ENCODE assay signal across 12 mouse cellular contexts in the genomic region with DNA sequence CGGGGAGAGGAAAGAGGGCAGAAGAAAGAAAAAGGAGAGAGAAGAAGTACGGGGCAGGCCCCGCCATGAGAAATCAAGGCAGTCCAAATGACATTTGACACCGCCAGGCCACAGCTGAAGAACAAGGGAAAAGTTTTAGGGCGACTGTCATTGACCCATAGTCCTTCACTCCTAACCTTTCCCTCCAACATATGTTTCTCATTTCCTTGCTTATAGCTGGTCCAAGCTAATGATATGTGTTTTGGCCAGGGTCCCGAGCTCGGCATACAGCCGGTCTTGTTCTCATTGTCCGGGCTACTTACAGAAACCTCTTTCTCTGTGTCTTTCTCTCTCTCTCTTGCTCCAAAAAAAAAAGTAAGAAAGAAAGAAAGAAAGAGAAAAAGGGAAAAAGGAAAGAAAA.
DNase-seq lines count a peak whose midpoint lies in the region; ATAC-seq lines count a peak whose summit lies in the region.
"Had no signal": no experiment of that assay in that cellular context is flagged by ENCODE, and none has a peak within 500 bp of the region (broad histone marks: within the 10 kb centered on the region; RNA-seq: fewer than 3 reads in every experiment).

No protein-coding gene starts in this region.

- ATAC-seq in heart, embryonic 14.5 days (ENCODE audit: insufficient number of reproducible peaks, insufficient read depth, low FRiP score, low read depth) = no peak
- ATAC-seq in lung, embryonic 15.5 days (ENCODE audit: borderline replicate concordance, extremely low read depth, low FRiP score, low TSS enrichment) = peak; percentile 81
- ATAC-seq in embryonic facial prominence, embryonic 12.5 days (ENCODE audit: insufficient number of reproducible peaks, insufficient read depth, low FRiP score, low TSS enrichment) = no peak
- no peak for ATAC-seq in neural tube, embryonic 15.5 days (ENCODE audit: low FRiP score)

- H3K27me3 ChIP-seq in heart, embryonic 14.5 days (ENCODE audit: control insufficient read depth, insufficient read depth, low read length) = no peaks in the 10 kb centered on the region
- H3K27me3 ChIP-seq in lung, embryonic 15.5 days = no peaks in the 10 kb centered on the region
- H3K27me3 ChIP-seq in embryonic facial prominence, embryonic 12.5 days = no peaks in the 10 kb centered on the region
- H3K27me3 ChIP-seq in neural tube, embryonic 15.5 days (replicated peaks) = 0 out of 2 replicates have a peak, but pooled peaks cover 8% of the 10 kb centered on the region
- H3K27me3 ChIP-seq: liver, embryonic 13.5 days had no signal

- peaks cover 6 to 26% of the 10 kb centered on the region in 2 experiments; a peak in 3 of 4 replicates for H3K4me1 ChIP-seq in heart, embryonic 14.5 days (ENCODE audit: control insufficient read depth in 2 of 2, insufficient read depth in 2 of 2, low read length in 2 of 2)
- H3K4me1 ChIP-seq in lung, embryonic 15.5 days = peaks cover 40% of the 10 kb centered on the region
- peaks cover 39% of the 10 kb centered on the region for H3K4me1 ChIP-seq in embryonic facial prominence, embryonic 12.5 days
- peaks cover 24% of the 10 kb centered on the region for H3K4me1 ChIP-seq in neural tube, embryonic 15.5 days

- H3K4me2 ChIP-seq in heart, embryonic 14.5 days (ENCODE audit: low read length) = no peak overlapping the region
- H3K4me2 ChIP-seq in lung, embryonic 15.5 days = peak overlapping the region; percentile 2; the same call in 1 of the 2 replicates
- H3K4me2 ChIP-seq in embryonic facial prominence, embryonic 12.5 days (replicated peaks) = peak overlapping the region; percentile 16
- H3K4me2 ChIP-seq in neural tube, embryonic 15.5 days = peak overlapping the region; percentile 15; the same call in 1 of the 2 replicates
- H3K4me2 ChIP-seq: liver, embryonic 13.5 days had no signal

- no peak overlapping the region for H3K4me3 ChIP-seq in heart, embryonic 14.5 days (ENCODE audit: control insufficient read depth in 1 of 2, insufficient read depth in 1 of 2, low read depth in 1 of 2, low read length in 2 of 2)
- H3K4me3 ChIP-seq in lung, embryonic 15.5 days = no peak overlapping the region
- H3K4me3 ChIP-seq in embryonic facial prominence, embryonic 12.5 days = no peak overlapping the region
- H3K4me3 ChIP-seq in neural tube, embryonic 15.5 days (replicated peaks) = no peak overlapping the region
- H3K4me3 ChIP-seq: liver, embryonic 13.5 days had no signal

- 68% methylated on average over 9 of the region's 9 CpGs for WGBS in heart, embryonic 14.5 days
- WGBS in lung, embryonic 15.5 days = 31% methylated on average over 9 of the region's 9 CpGs
- 18% methylated on average over 9 of the region's 9 CpGs for WGBS in embryonic facial prominence, embryonic 12.5 days
- WGBS in neural tube, embryonic 15.5 days = 36% methylated on average over 9 of the region's 9 CpGs

- H3K9me3 ChIP-seq in heart, embryonic 14.5 days (ENCODE audit: control insufficient read depth, low read length) = no peaks in the 10 kb centered on the region
- no peaks in the 10 kb centered on the region for H3K9me3 ChIP-seq in lung, embryonic 15.5 days
- H3K9me3 ChIP-seq in embryonic facial prominence, embryonic 12.5 days = no peaks in the 10 kb centered on the region
- H3K9me3 ChIP-seq in neural tube, embryonic 15.5 days (replicated peaks) = no peaks in the 10 kb centered on the region
- H3K9me3 ChIP-seq: liver, embryonic 13.5 days had no signal

- DNase-seq in heart, postnatal 14 days = no peak
- no peak for DNase-seq in lung, postnatal 36 days
- DNase-seq in thymus, postnatal 0 days (ENCODE audit: low spot score) = no peak
- DNase-seq in layer of hippocampus, postnatal 25 days (ENCODE audit: extremely low spot score in 1 of 2, low spot score in 1 of 2) = no peak
- DNase-seq: adrenal gland, postnatal 10 days; cerebellum, adult 9-11 months; liver, embryonic 13.5 days; right cerebral cortex, adult 18-20 months had no signal

- intact Hi-C loops in heart, postnatal 14 days (cut with DNase I) = no loop called here

- H3K9ac ChIP-seq in heart, embryonic 14.5 days (ENCODE audit: low read length) = no peak overlapping the region
- H3K9ac ChIP-seq in lung, embryonic 15.5 days = no peak overlapping the region
- no peak overlapping the region for H3K9ac ChIP-seq in embryonic facial prominence, embryonic 12.5 days
- no peak overlapping the region for H3K9ac ChIP-seq in neural tube, embryonic 15.5 days (replicated peaks)
- H3K9ac ChIP-seq: liver, embryonic 13.5 days had no signal

- peak overlapping the region; percentile 59 to 73 for H3K27ac ChIP-seq in heart, embryonic 14.5 days (replicated peaks in 1 of 2; ENCODE audit: control insufficient read depth in 1 of 2, insufficient read depth in 1 of 2, low read depth in 2 of 2, low read length in 2 of 2)
- peak overlapping the region; percentile 86 for H3K27ac ChIP-seq in lung, embryonic 15.5 days
- peak overlapping the region; percentile 82 for H3K27ac ChIP-seq in embryonic facial prominence, embryonic 12.5 days
- H3K27ac ChIP-seq in neural tube, embryonic 15.5 days (replicated peaks) = 0 out of 2 replicates have a peak overlapping the region, but pooled peaks have one; percentile 23
- H3K27ac ChIP-seq: liver, embryonic 13.5 days had no signal

- no peaks in the 10 kb centered on the region for H3K36me3 ChIP-seq in heart, embryonic 14.5 days (ENCODE audit: control insufficient read depth, insufficient read depth, low read length)
- no peaks in the 10 kb centered on the region for H3K36me3 ChIP-seq in lung, embryonic 15.5 days
- H3K36me3 ChIP-seq in embryonic facial prominence, embryonic 12.5 days = no peaks in the 10 kb centered on the region
- no peaks in the 10 kb centered on the region for H3K36me3 ChIP-seq in neural tube, embryonic 15.5 days
- H3K36me3 ChIP-seq: liver, embryonic 13.5 days had no signal

Comparison
In these comparisons a context has a peak if more than half of its experiments do, and no peak if none do; other contexts are left out.
1. H3K27ac ChIP-seq: peak in every context shown above with its lines; median percentile 86 in lung, embryonic 15.5 days; 82 in embryonic facial prominence, embryonic 12.5 days; 66 in heart, embryonic 14.5 days; 23 in neural tube, embryonic 15.5 days.